Mouse (Mus musculus): Measurements from ENCODE around the gene Mrpl41.

DNA sequence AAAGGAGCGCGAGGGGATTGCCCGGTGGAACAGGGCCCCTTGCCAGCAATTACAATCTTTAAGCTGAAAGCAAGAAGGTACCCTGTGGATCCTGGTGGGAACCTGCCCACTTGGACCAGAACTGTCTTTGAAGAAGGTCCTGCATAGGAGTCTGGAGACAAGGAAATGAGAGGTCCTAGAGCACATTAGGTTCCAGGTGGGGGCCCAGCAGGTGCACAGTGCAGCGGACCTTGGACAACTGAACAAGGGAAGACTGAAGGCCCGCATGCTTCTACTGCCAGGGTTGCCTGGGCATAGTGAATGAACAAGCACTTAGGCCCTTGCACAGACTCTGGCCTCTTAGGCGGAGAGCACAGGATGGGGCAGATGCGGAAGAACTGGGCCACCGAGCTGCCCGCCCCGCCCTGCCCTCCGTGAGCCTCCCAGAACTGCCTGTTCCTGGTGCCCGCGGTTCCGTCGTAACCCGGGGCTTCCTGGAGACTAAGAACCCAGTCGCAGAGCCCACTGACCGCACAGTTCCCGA, 40.4 kb downstream of the Mrpl41 start:
- no peak for TF ChIP-seq GATA1 (IDR thresholded peaks at IDR 0.05; ENCODE audit: low read length)
- TF ChIP-seq TAL1 (IDR thresholded peaks at IDR 0.05; ENCODE audit: low read length) = no peak

Measured in erythroblast, embryonic 14.5 days (primary cell).